Mouse (Mus musculus) MEL (cell line): ENCODE data around the gene Has3.

ENCODE experiments used
- CTCF ChIP-seq, 3 experiments: IDR thresholded peaks in 2 of 3; conservative IDR thresholded peaks in 1 of 3; 2 replicates each; pipeline ENCODE4 v1.5.1; 2011 to 2012; ENCODE audit warnings: low read length in 3 of 3, low read depth in 2 of 3, mild to moderate bottlenecking in 2 of 3, improper control_type of control experiment in 1 of 3, inconsistent platforms in 1 of 3, mixed read lengths in 1 of 3, moderate library complexity in 1 of 3; ENCODE audit not compliant: control insufficient read depth in 1 of 3, insufficient read depth in 1 of 3, poor library complexity in 1 of 3, severe bottlenecking in 1 of 3
- GATA1 ChIP-seq: IDR thresholded peaks from 2 replicates; pipeline ENCODE4 v1.6.1; 2011; ENCODE audit warnings: low read depth, low read length, improper control_type of control experiment
- MAFK ChIP-seq: IDR thresholded peaks from 2 replicates; pipeline ENCODE4 v1.6.1; 2011; ENCODE audit warnings: low read depth, mild to moderate bottlenecking, low read length, improper control_type of control experiment, borderline replicate concordance
- POLR2A ChIP-seq, 2 experiments: IDR thresholded peaks; 2 replicates each; pipeline ENCODE4 v1.6.1; 2011 to 2012; ENCODE audit warnings: low read length in 2 of 2, mild to moderate bottlenecking in 2 of 2, control low read depth in 1 of 2, improper control_type of control experiment in 1 of 2, low read depth in 1 of 2, moderate library complexity in 1 of 2; ENCODE audit not compliant: control insufficient read depth in 1 of 2, insufficient read depth in 1 of 2, poor library complexity in 1 of 2
- SMC3 ChIP-seq: IDR thresholded peaks from 2 replicates; pipeline ENCODE4 v1.6.1; 2011; ENCODE audit warnings: low read depth, low read length, improper control_type of control experiment

GRCm38 (mm10) chr8:106834899-106835298 lies 35.1 kb upstream of the Has3 start:
- TF ChIP-seq CTCF (IDR thresholded peaks at IDR 0.05 in 2 of 3, conservative IDR thresholded peaks at IDR 0.05 in 1 of 3; ENCODE audit: control insufficient read depth in 1 of 3, insufficient read depth in 1 of 3, low read depth in 2 of 3, low read length in 3 of 3, poor library complexity in 1 of 3, severe bottlenecking in 1 of 3): no peak
- no peak for TF ChIP-seq MAFK
- no peak for TF ChIP-seq GATA1
- TF ChIP-seq POLR2A (IDR thresholded peaks at IDR 0.05; ENCODE audit: control insufficient read depth in 1 of 2, insufficient read depth in 1 of 2, low read depth in 1 of 2, low read length in 2 of 2, poor library complexity in 1 of 2): no peak
- no peak for TF ChIP-seq SMC3
